Mouse (Mus musculus): ENCODE results near the gene Man1c1. TPM values are rescaled to one million over a fixed set of nuclear protein-coding genes. Genes with fewer than 3 reads are reported as not detected.

Man1c1 gene
- polyA plus RNA-seq, 1 experiment from 2014 or later = 2.6 TPM

DNA sequence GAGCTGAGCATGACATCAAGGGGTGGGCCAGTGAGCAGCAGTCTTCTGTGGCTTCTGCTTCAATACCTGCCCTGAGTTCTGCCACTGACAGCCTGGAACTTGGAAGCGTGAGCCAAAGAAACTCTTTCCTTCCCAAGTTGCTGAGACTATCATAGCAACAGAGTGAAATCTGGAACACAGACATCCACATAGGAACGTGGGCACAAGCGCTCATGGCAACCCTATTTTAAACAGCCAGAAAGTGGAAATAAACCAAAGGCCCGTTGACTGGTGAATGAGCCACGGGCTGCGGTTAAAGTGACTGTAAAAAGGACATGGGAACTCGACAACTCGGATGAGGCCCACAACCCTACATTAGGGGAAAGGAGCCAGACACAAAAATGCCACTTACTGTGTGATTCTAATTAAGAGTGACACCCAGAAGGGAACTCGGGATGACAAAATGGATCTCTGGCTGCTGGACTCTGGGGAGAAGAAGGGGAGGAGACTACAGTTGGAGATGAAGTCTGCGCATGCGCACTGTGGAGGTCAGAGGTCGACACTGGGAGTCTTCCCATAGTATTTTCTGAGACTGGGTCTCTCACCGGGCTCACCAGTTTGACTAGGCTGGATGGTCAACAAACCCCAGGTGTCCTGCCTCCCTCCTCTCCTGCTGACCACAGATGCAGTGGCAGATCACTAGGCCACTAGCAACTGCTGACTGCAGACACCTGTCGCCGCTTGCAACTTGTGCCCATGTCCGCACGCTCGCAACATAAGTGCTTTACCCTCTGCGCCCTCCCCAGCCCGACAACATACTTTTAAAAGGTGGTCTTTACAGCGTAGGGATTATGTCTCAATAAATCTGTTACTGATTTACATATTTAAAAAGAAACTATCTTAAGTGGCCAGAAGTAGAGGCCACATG lies 58.8 kb downstream of the Man1c1 start:
- 86% methylated on average over 21 of the region's 21 CpGs for WGBS
- H3K27ac ChIP-seq (replicated peaks) = no peak overlapping the region
- H3K4me1 ChIP-seq = peaks cover 21% of the 10 kb centered on the region

DNA sequence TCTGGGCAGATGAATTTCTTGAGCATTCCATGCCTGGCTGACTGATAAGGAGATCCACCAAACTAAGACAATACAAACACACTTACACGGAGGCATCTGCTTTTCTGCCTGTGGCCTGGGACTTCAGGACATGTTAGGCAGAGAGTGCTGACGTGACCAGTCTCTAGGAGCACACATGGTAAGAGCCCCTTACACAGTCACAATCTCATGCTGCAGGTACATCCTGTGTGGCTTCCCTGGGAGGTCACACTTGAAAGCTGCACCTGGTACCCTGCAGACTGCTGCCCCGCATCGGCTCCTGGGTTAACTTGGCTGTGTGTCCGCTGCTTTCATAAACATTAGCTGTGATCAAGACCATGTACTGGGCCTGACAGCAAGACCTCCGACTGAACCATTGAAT lies 59.7 kb downstream of the Man1c1 start:
- Histone ChIP-seq H3K4me1 (peaks cover 28% of the 10 kb centered on the region), H3K27ac (replicated peaks) (no peak overlapping the region), H3K4me3 (no peak overlapping the region), H3K27me3 (replicated peaks; ENCODE audit: low read depth, poor library complexity, severe bottlenecking) (no peaks in the 10 kb centered on the region), H3K9me3 (no peaks in the 10 kb centered on the region), H3K36me3 (replicated peaks) (no peaks in the 10 kb centered on the region)
- DNase-seq (ENCODE audit: low spot score) = no peak
- 85% methylated on average over 6 of the region's 6 CpGs for WGBS

More for the DNA sequence above, 58.8 kb downstream of the Man1c1 start:
- H3K4me3 ChIP-seq = no peak overlapping the region
- DNase-seq (ENCODE audit: low spot score) = no peak
- no peaks in the 10 kb centered on the region for H3K9me3 ChIP-seq
- H3K27me3 ChIP-seq (replicated peaks; ENCODE audit: low read depth, poor library complexity, severe bottlenecking) = no peaks in the 10 kb centered on the region
- H3K36me3 ChIP-seq (replicated peaks) = no peaks in the 10 kb centered on the region

DNA sequence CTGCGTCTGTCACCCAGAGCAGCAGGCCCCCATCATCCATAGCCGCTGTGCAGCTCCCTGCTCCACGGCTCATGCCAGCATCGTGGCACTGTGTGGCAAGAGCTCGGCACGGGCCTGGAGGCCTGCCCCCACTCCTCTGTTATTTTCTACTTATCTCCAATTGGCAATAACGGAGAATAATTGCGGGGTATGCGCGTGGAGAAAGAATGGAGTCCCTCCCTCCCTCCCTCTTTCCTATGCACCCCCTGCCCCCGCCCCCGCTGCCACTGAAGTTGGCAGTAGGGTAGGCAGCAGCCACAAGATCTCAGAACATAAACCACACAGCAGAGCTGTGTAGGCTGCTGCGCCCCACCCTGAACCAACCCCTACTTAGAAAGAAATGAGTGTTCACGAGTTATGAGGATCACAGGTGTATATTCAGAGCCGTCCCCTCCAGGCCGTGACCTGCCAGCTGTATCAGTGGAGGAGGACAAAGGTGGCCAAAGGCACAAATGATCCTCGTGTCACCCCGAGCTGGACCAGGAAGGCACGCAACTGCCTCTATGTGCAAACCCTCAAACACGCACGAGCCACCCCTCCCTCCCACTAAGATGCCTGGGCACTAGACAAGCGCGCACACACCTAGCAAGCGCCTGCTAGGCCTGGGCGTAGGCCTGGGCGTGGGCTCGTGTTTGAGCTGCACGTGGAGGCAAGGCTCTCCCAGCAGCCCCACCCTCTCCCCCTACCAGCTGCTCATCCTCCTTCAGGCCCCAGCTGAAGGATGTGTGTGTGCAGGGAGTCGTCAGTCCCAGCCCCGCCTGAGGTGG lies 62.2 kb downstream of the Man1c1 start:
- Histone ChIP-seq H3K4me1 (peaks cover 35% of the 10 kb centered on the region), H3K9me3 (peaks cover 3% of the 10 kb centered on the region; the same call in 1 of the 2 replicates), H3K27ac (replicated peaks) (0 out of 2 replicates have a peak overlapping the region, but pooled peaks have one; percentile 26), H3K4me3 (no peak overlapping the region), H3K36me3 (replicated peaks) (no peaks in the 10 kb centered on the region), H3K27me3 (replicated peaks; ENCODE audit: low read depth, poor library complexity, severe bottlenecking) (no peaks in the 10 kb centered on the region)
- WGBS = 83% methylated on average over 30 of the region's 30 CpGs
- DNase-seq (ENCODE audit: low spot score) = no peak

DNA sequence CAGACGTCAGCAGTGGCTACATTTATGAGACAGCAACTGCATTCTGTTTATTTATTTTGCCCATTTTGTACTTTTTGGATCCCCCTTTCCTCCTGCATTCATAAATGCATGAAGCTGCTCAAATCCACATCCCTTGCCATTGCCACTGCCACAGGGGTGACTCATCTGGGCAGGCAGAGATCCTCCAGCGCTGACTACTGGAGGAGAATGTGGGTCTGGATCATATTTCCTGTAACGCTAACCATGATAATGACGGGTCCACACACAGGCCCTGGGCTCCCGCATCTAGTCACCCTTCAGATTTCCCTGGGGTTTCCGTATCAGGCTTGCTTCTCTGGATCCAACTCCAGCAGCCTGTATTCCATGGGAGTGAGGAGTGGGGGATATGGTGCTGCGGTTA lies 64.8 kb downstream of the Man1c1 start:
- WGBS = 59% methylated on average over 7 of the region's 7 CpGs
- peak overlapping the region; percentile 57; the same call in 1 of the 2 replicates for H3K27ac ChIP-seq (replicated peaks)
- DNase-seq (ENCODE audit: low spot score) = no peak
- H3K4me3 ChIP-seq = no peak overlapping the region
- peaks cover 50% of the 10 kb centered on the region for H3K4me1 ChIP-seq
- H3K9me3 ChIP-seq = peaks cover 3% of the 10 kb centered on the region; the same call in 1 of the 2 replicates
- H3K27me3 ChIP-seq (replicated peaks; ENCODE audit: low read depth, poor library complexity, severe bottlenecking) = no peaks in the 10 kb centered on the region
- H3K36me3 ChIP-seq (replicated peaks) = no peaks in the 10 kb centered on the region

DNA sequence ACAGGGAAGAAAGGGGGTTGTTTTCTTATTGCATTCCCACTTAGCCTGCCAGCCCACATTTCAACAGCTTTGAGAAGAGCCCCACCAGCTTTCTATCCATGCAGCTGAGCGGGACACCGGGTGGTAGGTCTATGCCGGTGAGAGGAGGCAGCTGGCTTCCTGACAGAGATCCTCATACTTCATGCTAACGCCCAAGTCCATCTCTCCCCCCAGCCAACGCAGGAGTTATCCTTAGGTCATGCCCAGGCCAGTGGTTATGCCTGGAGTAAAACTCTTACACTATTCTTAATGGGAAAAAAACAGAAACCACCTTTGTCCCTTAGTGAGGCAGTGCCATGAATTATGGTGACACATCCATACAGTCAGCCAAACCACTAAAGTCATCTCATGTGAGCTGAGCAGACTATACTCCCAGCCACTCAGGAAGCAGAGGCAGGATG lies 66.0 kb downstream of the Man1c1 start:
- no peaks in the 10 kb centered on the region for H3K36me3 ChIP-seq (replicated peaks)
- H3K9me3 ChIP-seq = peaks cover 3% of the 10 kb centered on the region; the same call in 1 of the 2 replicates
- peaks cover 59% of the 10 kb centered on the region for H3K4me1 ChIP-seq
- no peaks in the 10 kb centered on the region for H3K27me3 ChIP-seq (replicated peaks; ENCODE audit: low read depth, poor library complexity, severe bottlenecking)
- H3K27ac ChIP-seq (replicated peaks) = no peak overlapping the region
- no peak overlapping the region for H3K4me3 ChIP-seq
- DNase-seq (ENCODE audit: low spot score) = no peak
- WGBS = 82% methylated on average over 5 of the region's 5 CpGs

DNA sequence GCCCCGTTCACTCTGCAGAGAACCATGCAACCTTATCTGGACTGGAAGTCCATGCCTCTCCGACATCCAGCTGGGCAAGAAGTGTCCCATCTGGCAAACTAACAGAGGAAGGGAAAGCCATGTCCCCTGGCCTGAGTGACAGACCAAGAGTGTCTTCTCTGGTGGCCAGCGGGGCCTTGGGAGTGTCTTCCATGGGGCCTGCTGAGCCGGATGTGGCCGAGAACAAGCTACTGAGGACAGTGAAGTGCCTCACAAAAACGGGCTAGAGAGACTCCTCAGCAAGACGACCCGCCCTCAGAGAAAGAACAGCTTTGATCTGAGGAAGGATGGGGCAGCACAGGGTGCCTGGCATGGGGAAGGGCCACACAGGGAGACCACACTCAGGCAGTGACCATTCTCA lies 67.7 kb downstream of the Man1c1 start:
- Histone ChIP-seq H3K27me3 (replicated peaks; ENCODE audit: low read depth, poor library complexity, severe bottlenecking) (no peaks in the 10 kb centered on the region), H3K4me1 (peaks cover 72% of the 10 kb centered on the region), H3K9me3 (peaks cover 3% of the 10 kb centered on the region; the same call in 1 of the 2 replicates), H3K4me3 (no peak overlapping the region), H3K36me3 (replicated peaks) (no peaks in the 10 kb centered on the region), H3K27ac (replicated peaks) (0 out of 2 replicates have a peak overlapping the region, but pooled peaks have one; percentile 11)
- WGBS = 59% methylated on average over 8 of the region's 8 CpGs
- no peak for DNase-seq (ENCODE audit: low spot score)

DNA sequence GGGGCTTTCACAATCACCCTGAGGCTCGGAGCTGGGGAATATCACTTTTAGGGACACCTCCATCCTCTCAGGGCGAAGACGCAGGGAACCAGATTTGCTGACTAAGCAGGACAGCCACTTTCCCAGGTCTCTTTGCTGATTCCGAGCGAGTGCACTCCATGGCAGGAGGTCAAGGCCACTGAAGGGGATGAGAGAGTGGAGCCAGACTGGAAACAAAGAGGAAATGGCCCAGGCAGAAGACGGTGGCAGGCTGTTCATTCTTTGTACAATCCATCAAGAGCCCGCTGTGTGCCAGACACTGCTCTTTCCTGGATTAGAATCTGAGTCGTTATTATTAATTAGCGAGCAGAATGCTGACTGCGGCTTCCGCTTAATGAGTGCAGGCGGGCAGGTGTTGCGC lies 70.1 kb downstream of the Man1c1 start:
- Histone ChIP-seq H3K36me3 (replicated peaks) (no peaks in the 10 kb centered on the region), H3K9me3 (peaks cover 3% of the 10 kb centered on the region; the same call in 1 of the 2 replicates), H3K27ac (replicated peaks) (no peak overlapping the region; the same call in 1 of the 2 replicates), H3K27me3 (replicated peaks; ENCODE audit: low read depth, poor library complexity, severe bottlenecking) (no peaks in the 10 kb centered on the region), H3K4me3 (no peak overlapping the region), H3K4me1 (peaks cover 59% of the 10 kb centered on the region)
- WGBS = 78% methylated on average over 13 of the region's 13 CpGs
- DNase-seq (ENCODE audit: low spot score) = no peak

DNA sequence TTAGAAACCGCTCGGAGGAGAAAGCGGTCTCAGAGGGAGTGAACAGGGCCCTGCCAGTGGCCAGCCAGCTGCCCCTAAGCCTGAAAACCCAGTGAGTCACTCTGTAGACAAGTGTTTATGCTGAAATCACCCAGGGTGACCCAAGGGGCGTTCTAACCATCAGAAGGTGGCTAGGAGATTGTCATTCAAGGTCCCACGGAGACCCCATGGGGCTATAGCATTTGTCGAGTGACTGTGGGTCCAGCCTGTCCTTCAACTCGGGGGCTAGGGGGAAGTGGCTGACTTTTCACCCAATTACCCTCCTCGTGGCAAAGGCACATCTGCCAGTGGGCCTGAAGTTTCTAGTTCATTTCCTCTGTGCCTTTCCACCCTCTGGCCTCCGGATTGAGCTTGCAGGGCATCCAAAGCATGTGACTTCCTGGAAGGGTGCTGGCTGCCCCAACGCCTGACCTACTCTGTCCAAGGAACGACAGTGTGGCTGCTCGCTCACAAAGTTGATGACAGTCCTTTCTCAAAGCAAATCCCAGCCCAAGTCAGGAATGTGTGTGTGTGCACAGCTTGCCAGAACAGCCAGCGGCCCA lies 71.9 kb downstream of the Man1c1 start:
- Histone ChIP-seq H3K9me3 (no peaks in the 10 kb centered on the region), H3K36me3 (replicated peaks) (no peaks in the 10 kb centered on the region), H3K27me3 (replicated peaks; ENCODE audit: low read depth, poor library complexity, severe bottlenecking) (no peaks in the 10 kb centered on the region), H3K27ac (replicated peaks) (peak overlapping the region; percentile 72), H3K4me1 (peaks cover 65% of the 10 kb centered on the region), H3K4me3 (no peak overlapping the region)
- 40% methylated on average over 13 of the region's 13 CpGs for WGBS
- peak; percentile 26 for DNase-seq (ENCODE audit: low spot score)

DNA sequence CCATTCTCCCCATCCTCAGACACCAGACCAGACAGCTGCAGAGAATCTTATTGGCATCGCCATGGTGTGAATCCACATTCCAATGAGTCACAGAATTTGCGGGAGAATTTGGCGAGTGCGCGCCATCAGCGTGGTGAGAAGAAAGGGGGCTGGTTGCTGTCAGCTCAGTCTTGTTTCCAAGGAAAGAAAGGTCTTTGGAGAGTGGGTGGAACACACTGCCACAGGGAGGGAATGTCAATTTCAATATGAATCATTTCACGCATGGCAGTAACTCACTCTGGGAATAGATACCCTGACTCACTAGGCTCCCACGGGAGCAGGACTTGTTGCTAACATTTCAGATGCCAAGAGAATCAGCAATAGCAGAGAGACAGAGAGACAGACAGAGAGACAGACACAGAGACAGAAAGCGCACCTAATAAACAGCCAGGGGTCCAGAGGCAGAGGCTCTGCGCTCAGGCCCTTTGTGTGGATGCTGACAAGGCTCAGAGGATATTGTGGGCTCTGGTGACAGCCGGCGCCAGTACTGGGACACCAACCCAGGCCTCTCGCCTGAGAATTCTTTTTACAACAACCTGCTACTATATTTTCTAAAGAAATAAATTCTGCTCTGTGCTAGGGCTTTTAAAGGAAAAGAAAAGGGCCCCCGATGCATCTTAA lies 72.5 kb downstream of the Man1c1 start:
- H3K4me3 ChIP-seq = no peak overlapping the region
- DNase-seq (ENCODE audit: low spot score) = no peak
- 65% methylated on average over 14 of the region's 14 CpGs for WGBS
- no peaks in the 10 kb centered on the region for H3K27me3 ChIP-seq (replicated peaks; ENCODE audit: low read depth, poor library complexity, severe bottlenecking)
- H3K27ac ChIP-seq (replicated peaks) = peak overlapping the region; percentile 72
- no peaks in the 10 kb centered on the region for H3K9me3 ChIP-seq
- H3K4me1 ChIP-seq = peaks cover 64% of the 10 kb centered on the region
- no peaks in the 10 kb centered on the region for H3K36me3 ChIP-seq (replicated peaks)

DNA sequence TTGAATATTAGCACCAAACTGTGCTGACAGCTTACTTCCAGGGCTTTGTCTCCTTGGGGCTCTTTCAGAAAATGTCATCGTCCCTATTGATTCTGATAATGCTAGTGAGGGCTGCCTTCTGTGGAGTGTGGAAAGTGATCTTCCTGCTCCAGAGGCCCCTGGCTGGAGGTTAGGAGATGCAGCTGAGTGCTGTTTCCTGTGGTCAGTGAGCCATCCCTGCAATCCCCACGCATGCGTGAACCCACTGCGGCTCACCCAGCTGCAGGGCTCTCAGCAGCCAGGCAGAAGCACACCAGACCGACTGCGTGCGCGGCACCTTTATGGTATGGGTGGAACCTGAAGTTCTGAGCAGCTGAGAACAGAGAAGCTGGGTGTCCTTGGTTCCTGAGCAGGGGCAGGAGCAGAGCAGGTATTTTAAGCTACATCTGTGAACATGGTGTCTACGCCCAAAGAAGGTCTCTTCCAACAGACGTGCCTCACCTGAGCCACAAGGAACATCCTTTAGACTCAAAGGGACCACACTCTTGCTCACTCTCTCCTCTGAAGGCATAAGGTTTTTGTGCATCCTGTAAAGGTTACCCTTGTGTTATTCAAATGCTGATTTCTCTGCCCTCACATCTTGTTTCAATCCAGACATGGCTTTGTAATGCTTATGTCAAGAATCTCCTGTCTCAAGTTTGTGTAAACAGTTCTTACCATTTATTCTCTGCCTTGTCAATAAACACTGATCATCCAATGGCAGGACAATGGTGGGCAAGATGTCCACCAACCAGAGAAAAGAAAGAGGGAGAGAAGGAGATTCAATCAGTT lies 75.3 kb downstream of the Man1c1 start:
- H3K36me3 ChIP-seq (replicated peaks) = no peaks in the 10 kb centered on the region
- DNase-seq (ENCODE audit: low spot score) = no peak
- H3K9me3 ChIP-seq = no peaks in the 10 kb centered on the region
- H3K27me3 ChIP-seq (replicated peaks; ENCODE audit: low read depth, poor library complexity, severe bottlenecking) = no peaks in the 10 kb centered on the region
- H3K4me1 ChIP-seq = peaks cover 50% of the 10 kb centered on the region
- WGBS = 80% methylated on average over 10 of the region's 10 CpGs
- H3K4me3 ChIP-seq = no peak overlapping the region
- H3K27ac ChIP-seq (replicated peaks) = no peak overlapping the region; the same call in 1 of the 2 replicates

DNA sequence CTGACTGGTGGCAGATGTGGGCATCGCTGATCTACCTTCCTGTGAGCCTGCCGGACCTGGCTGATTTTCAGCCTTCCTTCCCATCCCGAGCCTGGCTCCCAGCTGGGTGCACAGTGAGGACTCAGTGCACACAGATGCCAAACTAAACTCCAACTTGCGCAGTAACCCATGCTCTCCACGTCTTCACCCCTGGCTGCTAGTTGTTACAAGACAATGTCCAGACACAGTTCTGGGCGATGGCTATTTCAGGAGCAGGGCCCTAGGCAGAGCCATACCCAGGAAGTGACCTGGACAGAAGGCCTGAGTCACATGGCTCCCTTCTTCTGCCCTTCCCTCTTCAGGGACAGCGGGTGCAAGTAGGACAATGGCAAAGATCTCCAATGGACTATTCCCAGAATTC lies 76.0 kb downstream of the Man1c1 start:
- Histone ChIP-seq H3K4me3 (no peak overlapping the region), H3K4me1 (peaks cover 45% of the 10 kb centered on the region), H3K27ac (replicated peaks) (no peak overlapping the region; the same call in 1 of the 2 replicates), H3K9me3 (no peaks in the 10 kb centered on the region), H3K27me3 (replicated peaks; ENCODE audit: low read depth, poor library complexity, severe bottlenecking) (no peaks in the 10 kb centered on the region), H3K36me3 (replicated peaks) (no peaks in the 10 kb centered on the region)
- WGBS = 79% methylated on average over 7 of the region's 7 CpGs
- no peak for DNase-seq (ENCODE audit: low spot score)

All from embryonic facial prominence, embryonic 10.5 days (tissue).